In genomic region chr10:50902741-50903715, GRCm38 (mm10) we compare ENCODE assay signal across 9 mouse cellular contexts. TPM values are rescaled to one million over a fixed set of nuclear protein-coding genes. Genes with fewer than 3 reads are reported as not detected.
DNase-seq lines count a peak whose midpoint lies in the region; ATAC-seq and TF ChIP-seq lines count a peak whose summit lies in the region.
"Had no signal": no experiment of that assay in that cellular context is flagged by ENCODE, and none has a peak within 500 bp of the region (broad histone marks: within the 10 kb centered on the region; RNA-seq: fewer than 3 reads in every experiment).

No protein-coding gene starts in this region.

- H3K4me2 ChIP-seq in hindbrain, embryonic 14.5 days (replicated peaks), result no peak overlapping the region
- peak overlapping the region; percentile 18; the same call in 1 of the 2 replicates for H3K4me2 ChIP-seq in limb, embryonic 14.5 days (replicated peaks; ENCODE audit: low read depth, low read length, severe bottlenecking)
- H3K4me2 ChIP-seq: heart, embryonic 15.5 days had no signal

- H3K27me3 ChIP-seq in hindbrain, embryonic 14.5 days (ENCODE audit: control insufficient read depth, insufficient read depth, low read length), result peaks cover 98% of the 10 kb centered on the region
- peaks cover 94% of the 10 kb centered on the region for H3K27me3 ChIP-seq in limb, embryonic 14.5 days (ENCODE audit: control insufficient read depth, insufficient read depth, low read length)

- DNase-seq in B cell, adult 2 months, result peak; percentile 52 to 57
- peak; percentile 74 for DNase-seq in brain, embryonic 14.5 days (ENCODE audit: low read depth)
- no peak for DNase-seq in hindbrain, embryonic 14.5 days (ENCODE audit: low spot score)
- DNase-seq in limb, embryonic 14.5 days (ENCODE audit: low spot score), result no peak
- DNase-seq in thymus, postnatal 25 days, result no peak
- no peak for DNase-seq in MN1 (ENCODE audit: low spot score)
- DNase-seq in urinary bladder, postnatal 4 days (ENCODE audit: low spot score in 2 of 2), result no peak

- H3K9ac ChIP-seq in hindbrain, embryonic 14.5 days, result no peak overlapping the region
- no peak overlapping the region for H3K9ac ChIP-seq in limb, embryonic 14.5 days (ENCODE audit: low read depth, low read length, severe bottlenecking)
- H3K9ac ChIP-seq: heart, embryonic 15.5 days had no signal

- ATAC-seq in hindbrain, embryonic 14.5 days (ENCODE audit: low FRiP score), result peak; percentile 61; the same call in 1 of the 2 replicates
- no peak for ATAC-seq in limb, embryonic 14.5 days (ENCODE audit: low FRiP score, low read depth)
- no peak for ATAC-seq in activated CD4-positive, CD25-positive, alpha-beta regulatory T cell, adult 4 months

- no peak overlapping the region for H3K27ac ChIP-seq in hindbrain, embryonic 14.5 days
- no peak overlapping the region for H3K27ac ChIP-seq in limb, embryonic 14.5 days (replicated peaks; ENCODE audit: low read depth, low read length)
- H3K27ac ChIP-seq: heart, embryonic 15.5 days had no signal

- no peaks in the 10 kb centered on the region for H3K9me3 ChIP-seq in hindbrain, embryonic 14.5 days (ENCODE audit: control insufficient read depth, low read length)
- no peaks in the 10 kb centered on the region for H3K9me3 ChIP-seq in limb, embryonic 14.5 days (ENCODE audit: control insufficient read depth, low read length)
- H3K9me3 ChIP-seq: heart, embryonic 15.5 days had no signal

- TF ChIP-seq CTCF in brain, embryonic 14.5 days (IDR thresholded peaks at IDR 0.05; ENCODE audit: borderline replicate concordance, extremely low read depth, insufficient read depth, insufficient read length), result no peak

- no peak overlapping the region for H3K4me3 ChIP-seq in hindbrain, embryonic 14.5 days (replicated peaks; ENCODE audit: low read length)
- 0 out of 2 replicates have a peak overlapping the region, but pooled peaks have one; percentile 8 for H3K4me3 ChIP-seq in limb, embryonic 14.5 days (replicated peaks; ENCODE audit: low read length)
- H3K4me3 ChIP-seq: heart, embryonic 15.5 days had no signal

- H3K36me3 ChIP-seq in hindbrain, embryonic 14.5 days (replicated peaks; ENCODE audit: control insufficient read depth, insufficient read depth), result no peaks in the 10 kb centered on the region
- H3K36me3 ChIP-seq in limb, embryonic 14.5 days (ENCODE audit: control insufficient read depth, insufficient read depth, low read length), result no peaks in the 10 kb centered on the region
- H3K36me3 ChIP-seq: heart, embryonic 15.5 days had no signal

- WGBS in hindbrain, embryonic 14.5 days, result under 1% methylated on average over 43 of the region's 43 CpGs
- 2% methylated on average over 43 of the region's 43 CpGs for WGBS in limb, embryonic 14.5 days

- no peak for TF ChIP-seq POLR2A in brain, embryonic 14.5 days (IDR thresholded peaks at IDR 0.05; ENCODE audit: borderline replicate concordance, extremely low read depth, insufficient read depth, insufficient read length, poor library complexity, severe bottlenecking)
- no peak for TF ChIP-seq POLR2A in limb, embryonic 14.5 days (IDR thresholded peaks at IDR 0.05; ENCODE audit: borderline replicate concordance, extremely low read depth, insufficient read depth, insufficient read length)

- H3K4me1 ChIP-seq in hindbrain, embryonic 14.5 days (replicated peaks; ENCODE audit: control insufficient read depth, insufficient read depth, low read length), result no peaks in the 10 kb centered on the region
- H3K4me1 ChIP-seq in limb, embryonic 14.5 days (ENCODE audit: control insufficient read depth, insufficient read depth, low read length), result no peaks in the 10 kb centered on the region

RNA-seq across cellular contexts. Expression of gene Sim1, which starts 8.5 kb away (rescaled TPM):
- 2.3 and 2.5 TPM in 2 replicates for polyA plus RNA-seq in brain, embryonic 14.5 days (2012; rRNA removed)
- polyA plus RNA-seq in hindbrain, embryonic 14.5 days (2014; fragmentation: Nextera tagmentation; extraction: Ambion mirVana), result 0.08 and 0.59 TPM in 2 replicates
- polyA plus RNA-seq in limb, embryonic 14.5 days (2012; rRNA removed), result 0.58 and 0.77 TPM in 2 replicates
- 0.69 and 0.90 TPM in 2 replicates for polyA plus RNA-seq in limb, embryonic 14.5 days (2014; fragmentation: Nextera tagmentation; extraction: Ambion mirVana)
- under 1 TPM in 1 of 2 experiments, not detected in 1; 0.08 TPM for polyA plus RNA-seq in activated CD4-positive, CD25-positive, alpha-beta regulatory T cell, adult 4 months (2017; shearing (Covaris generic))
- polyA plus RNA-seq: heart, embryonic 15.5 days had no signal

Comparison
In these comparisons a context has a peak if more than half of its experiments do, and no peak if none do; other contexts are left out.
1. DNase-seq: peak in B cell, adult 2 months (2 of 2) and brain, embryonic 14.5 days (single experiment); none in hindbrain, embryonic 14.5 days (single experiment), limb, embryonic 14.5 days (single experiment), thymus, postnatal 25 days (single experiment), MN1 (single experiment) and urinary bladder, postnatal 4 days (0 of 2).